ENCODE assay signal across 12 mouse cellular contexts in the genomic region with DNA sequence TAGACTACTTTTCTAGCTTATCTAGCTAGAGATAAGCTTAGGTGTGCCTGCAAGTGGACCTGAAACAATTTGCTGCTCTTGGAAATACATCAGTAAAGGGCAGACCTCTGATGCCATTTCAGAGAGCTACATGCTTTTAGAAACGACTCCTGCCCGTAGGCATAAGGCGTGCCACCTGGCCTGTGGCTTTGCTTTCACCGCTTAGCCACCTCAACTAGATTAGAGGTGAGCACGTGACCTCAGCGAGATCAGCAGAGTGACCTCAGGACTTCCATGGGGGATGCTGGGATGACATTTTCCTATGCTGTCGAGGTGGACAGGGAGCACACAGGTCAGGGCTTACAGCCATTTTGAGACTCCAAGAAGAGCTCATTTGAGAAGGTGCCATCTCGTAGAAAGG.
"Had no signal": no experiment of that assay in that cellular context is flagged by ENCODE, and none has a peak within 500 bp of the region (broad histone marks: within the 10 kb centered on the region; RNA-seq: fewer than 3 reads in every experiment).

No protein-coding gene starts in this region.

- H3K4me1 ChIP-seq: limb, embryonic 10.5 days; liver, embryonic 15.5 days; midbrain, embryonic 10.5 days; neural tube, embryonic 12.5 days had no signal

- H3K4me3 ChIP-seq: limb, embryonic 10.5 days; liver, embryonic 15.5 days; midbrain, embryonic 10.5 days; neural tube, embryonic 12.5 days had no signal

- H3K9ac ChIP-seq: liver, embryonic 15.5 days; neural tube, embryonic 12.5 days had no signal

- ATAC-seq: lung, postnatal 0 days had no signal

- H3K36me3 ChIP-seq: limb, embryonic 10.5 days; liver, embryonic 15.5 days; midbrain, embryonic 10.5 days; neural tube, embryonic 12.5 days had no signal

- DNase-seq: kidney, postnatal 25 days; lung, adult 2 months; lung, postnatal 4 days; midbrain, embryonic 14.5 days; thymus, adult 18-20 months; thymus, postnatal 14 days had no signal

- H3K27me3 ChIP-seq: liver, embryonic 15.5 days; neural tube, embryonic 12.5 days had no signal

- H3K27ac ChIP-seq: limb, embryonic 10.5 days; liver, embryonic 15.5 days; midbrain, embryonic 10.5 days; neural tube, embryonic 12.5 days had no signal

- H3K4me2 ChIP-seq: liver, embryonic 11.5 days; liver, embryonic 15.5 days; neural tube, embryonic 12.5 days had no signal

- H3K9me3 ChIP-seq: limb, embryonic 10.5 days; liver, embryonic 15.5 days; midbrain, embryonic 10.5 days; neural tube, embryonic 12.5 days had no signal
